Mouse (Mus musculus): Measurements from ENCODE around the gene Atf5.

DNA sequence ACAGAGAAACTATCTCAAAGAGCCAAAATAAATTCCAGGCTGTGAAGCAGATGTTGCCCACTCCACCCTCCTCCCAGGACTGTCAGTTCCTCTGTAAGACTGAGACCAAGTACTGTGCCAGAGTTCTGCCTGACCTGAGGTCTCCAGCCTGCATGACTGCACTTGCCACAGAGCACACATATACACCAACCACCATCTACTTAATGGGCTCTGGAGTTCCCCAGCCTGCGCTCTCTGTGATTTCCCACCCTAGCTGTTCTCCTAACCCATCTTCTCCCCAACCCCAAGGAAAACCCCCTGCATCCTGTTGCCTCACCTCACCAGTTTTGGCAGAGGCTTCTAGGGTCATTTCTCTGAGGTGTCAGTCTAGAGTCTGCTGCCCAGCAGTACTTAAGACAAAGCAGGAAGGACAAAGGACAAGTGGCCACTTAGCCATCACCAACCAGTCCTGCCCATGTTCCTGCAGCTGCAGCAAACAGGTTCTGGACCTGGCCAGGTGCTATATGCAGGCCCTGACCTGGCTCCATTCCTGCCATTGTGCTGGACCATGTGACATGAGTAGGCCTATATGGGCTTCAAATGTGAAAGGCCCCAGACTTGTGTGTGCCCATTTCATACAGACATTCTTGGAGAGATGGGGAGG is 19.0 kb upstream of the Atf5 start:
- TF ChIP-seq ZNF384 (IDR thresholded peaks at IDR 0.05; ENCODE audit: low read depth, low read length) (no peak), HCFC1 (IDR thresholded peaks at IDR 0.05; ENCODE audit: borderline replicate concordance, insufficient read depth, low read length) (no peak)

Data from ES-E14 (cell line).